Mouse (Mus musculus) midbrain, embryonic 16.5 days (tissue): ENCODE results near the gene Lhx1. TPM values are rescaled to one million over a fixed set of nuclear protein-coding genes. Genes with fewer than 3 reads are reported as not detected.

Experiments
- ATAC-seq: fragments of 200-750 bp; cut with Nextera tagmentation; 2 replicates; pipeline ENCODE4 v1.8.0; 2017; ENCODE audit warnings: moderate TSS enrichment
- H3K27ac ChIP-seq: fragments of 300-500 bp; sonication (generic); 2 replicates; pipeline ENCODE4 v1.5.1; 2014; ENCODE audit warnings: mild to moderate bottlenecking, low read length, mixed read lengths
- H3K27me3 ChIP-seq: fragments of 300-500 bp; sonication (generic); 2 replicates; pipeline ENCODE4 v1.6.1; 2014; ENCODE audit warnings: low read depth, low read length, mixed read lengths; ENCODE audit not compliant: control insufficient read depth, insufficient read depth
- H3K36me3 ChIP-seq: fragments of 300-500 bp; sonication (generic); 2 replicates; pipeline ENCODE4 v1.6.1; 2014; ENCODE audit warnings: mild to moderate bottlenecking, low read length, moderate library complexity, mixed read lengths; ENCODE audit not compliant: control insufficient read depth, insufficient read depth
- H3K4me1 ChIP-seq: fragments of 300-500 bp; sonication (generic); 2 replicates; pipeline ENCODE4 v1.6.1; 2014; ENCODE audit warnings: mild to moderate bottlenecking, low read length, mixed read lengths; ENCODE audit not compliant: control insufficient read depth, insufficient read depth
- H3K4me2 ChIP-seq: fragments of 300-500 bp; sonication (generic); 2 replicates; pipeline ENCODE4 v1.6.1; 2014; ENCODE audit warnings: mild to moderate bottlenecking, low read length, mixed read lengths
- H3K4me3 ChIP-seq: fragments of 300-500 bp; sonication (generic); 2 replicates; pipeline ENCODE4 v1.5.1; 2014; ENCODE audit warnings: low read depth, mild to moderate bottlenecking, low read length, moderate library complexity, mixed read lengths
- H3K9ac ChIP-seq: fragments of 300-500 bp; sonication (generic); 2 replicates; pipeline ENCODE4 v1.6.1; 2014; ENCODE audit warnings: low read depth, low read length, mixed read lengths
- H3K9me3 ChIP-seq: fragments of 300-500 bp; sonication (generic); replicated peaks from 2 replicates; pipeline ENCODE4 v1.6.1; 2014; ENCODE audit warnings: mild to moderate bottlenecking, low read length, mixed read lengths; ENCODE audit not compliant: control insufficient read depth, poor library complexity, severe bottlenecking
- WGBS: fragments of 180-500 bp; shearing (Covaris S2); extraction: QIAGEN DNeasy Blood & Tissue Kit; methylation state at CpG from one replicate; pipeline ENCODE4 v1.1.7; 2014; 5-methylcytosine and 5-hydroxymethylcytosine counted together
- polyA plus RNA-seq: library from polyadenylated mRNA; unstranded; fragments of >200 nt; fragmentation: Nextera tagmentation; extraction: Ambion mirVana; gene quantifications from 2 replicates; pipeline ENCODE4 v1.2.1, GENCODE M21; 2015

Gene Lhx1
- polyA plus RNA-seq, 1 experiment from 2014 or later: 25.3 TPM

DNA sequence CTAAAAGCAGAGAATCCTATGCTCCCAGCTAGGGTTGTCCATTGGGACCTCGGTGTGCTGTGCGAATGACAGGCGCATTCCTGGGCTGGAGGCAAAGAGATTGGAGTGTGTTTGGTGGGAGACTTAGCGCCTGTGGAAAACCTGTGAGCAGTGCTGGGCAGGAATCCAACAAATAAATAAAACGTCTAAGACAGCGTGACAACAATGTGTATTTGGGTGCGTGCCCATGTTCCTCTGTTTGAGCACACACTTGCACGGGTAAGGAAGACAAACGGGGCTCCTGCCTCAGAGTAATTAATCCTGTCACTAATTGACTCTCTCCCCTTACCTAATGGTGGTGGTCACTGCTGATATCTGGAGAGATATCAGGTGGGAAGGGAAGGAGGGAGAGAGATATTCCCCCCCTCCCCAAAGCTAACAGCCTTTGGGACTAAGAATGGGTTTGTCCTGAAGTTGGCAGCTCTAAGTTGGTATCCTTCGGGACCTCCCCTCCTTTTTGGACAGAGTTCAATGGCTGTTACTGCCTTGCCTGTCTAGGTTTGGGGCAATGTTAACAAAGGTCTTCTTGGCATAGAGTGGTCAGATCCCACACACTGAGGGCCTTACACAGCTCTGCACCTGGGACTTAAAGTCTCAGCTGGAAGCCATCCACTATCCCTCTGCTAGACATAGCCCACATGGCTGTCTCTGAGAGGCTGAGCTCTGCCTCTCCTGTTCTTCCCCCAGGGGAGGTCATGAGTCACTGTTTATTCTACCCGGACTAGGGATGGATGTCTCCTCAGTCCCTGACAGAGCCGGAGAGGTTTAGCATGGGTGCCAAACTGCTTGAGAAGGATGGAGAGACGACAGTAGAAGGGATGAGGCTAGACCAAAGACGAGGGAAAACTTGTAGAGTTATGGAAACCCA lies 4.7 kb upstream of the Lhx1 start:
- H3K4me2 ChIP-seq: peak overlapping the region; percentile 58
- H3K9me3 ChIP-seq: no peaks in the 10 kb centered on the region
- peaks cover 18% of the 10 kb centered on the region for H3K4me1 ChIP-seq
- no peak for ATAC-seq
- peak overlapping the region; percentile 55 for H3K4me3 ChIP-seq
- no peaks in the 10 kb centered on the region for H3K36me3 ChIP-seq
- 6% methylated on average over 14 of the region's 14 CpGs for WGBS
- H3K9ac ChIP-seq: peak overlapping the region; percentile 59; the same call in 1 of the 2 replicates
- H3K27me3 ChIP-seq: peaks cover 23% of the 10 kb centered on the region
- peak overlapping the region; percentile 76 for H3K27ac ChIP-seq

DNA sequence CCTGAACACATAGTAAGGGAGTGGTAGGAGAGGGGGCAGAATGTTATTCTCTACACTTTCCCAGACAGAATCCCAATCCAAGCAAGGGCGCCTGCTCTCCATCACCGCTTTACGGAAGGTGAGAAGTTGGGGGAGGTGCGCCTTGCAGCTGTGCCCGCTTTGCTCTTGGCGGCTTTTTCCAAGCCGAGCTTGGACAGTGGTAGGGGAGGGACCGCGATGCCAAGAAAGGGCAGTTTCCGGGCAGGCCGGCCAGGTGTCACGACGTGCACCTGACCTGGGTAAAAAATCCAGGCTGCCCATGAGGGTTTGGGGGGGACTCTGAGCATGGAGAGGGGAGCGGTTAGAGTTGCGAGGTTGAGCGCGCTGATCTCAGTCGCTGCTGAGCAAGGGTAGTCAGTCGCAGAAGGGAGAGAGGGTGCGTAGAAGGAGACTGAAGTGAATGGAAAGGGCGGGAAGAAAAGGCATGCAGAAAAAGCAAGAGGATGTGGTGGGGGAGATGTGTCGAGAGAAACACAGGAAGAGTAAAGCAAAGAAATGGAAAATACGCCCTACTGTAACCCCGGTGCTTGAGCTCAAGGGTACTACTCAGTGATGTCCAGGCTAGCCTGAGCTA lies 3.9 kb upstream of the Lhx1 start:
- peak overlapping the region; percentile 76 for H3K27ac ChIP-seq
- no peak for ATAC-seq
- no peaks in the 10 kb centered on the region for H3K9me3 ChIP-seq
- peak overlapping the region; percentile 59 for H3K9ac ChIP-seq
- peaks cover 22% of the 10 kb centered on the region for H3K4me1 ChIP-seq
- H3K4me2 ChIP-seq: peak overlapping the region; percentile 58
- peak overlapping the region; percentile 55 for H3K4me3 ChIP-seq
- WGBS: 2% methylated on average over 24 of the region's 24 CpGs
- peaks cover 23% of the 10 kb centered on the region for H3K27me3 ChIP-seq
- H3K36me3 ChIP-seq: no peaks in the 10 kb centered on the region

DNA sequence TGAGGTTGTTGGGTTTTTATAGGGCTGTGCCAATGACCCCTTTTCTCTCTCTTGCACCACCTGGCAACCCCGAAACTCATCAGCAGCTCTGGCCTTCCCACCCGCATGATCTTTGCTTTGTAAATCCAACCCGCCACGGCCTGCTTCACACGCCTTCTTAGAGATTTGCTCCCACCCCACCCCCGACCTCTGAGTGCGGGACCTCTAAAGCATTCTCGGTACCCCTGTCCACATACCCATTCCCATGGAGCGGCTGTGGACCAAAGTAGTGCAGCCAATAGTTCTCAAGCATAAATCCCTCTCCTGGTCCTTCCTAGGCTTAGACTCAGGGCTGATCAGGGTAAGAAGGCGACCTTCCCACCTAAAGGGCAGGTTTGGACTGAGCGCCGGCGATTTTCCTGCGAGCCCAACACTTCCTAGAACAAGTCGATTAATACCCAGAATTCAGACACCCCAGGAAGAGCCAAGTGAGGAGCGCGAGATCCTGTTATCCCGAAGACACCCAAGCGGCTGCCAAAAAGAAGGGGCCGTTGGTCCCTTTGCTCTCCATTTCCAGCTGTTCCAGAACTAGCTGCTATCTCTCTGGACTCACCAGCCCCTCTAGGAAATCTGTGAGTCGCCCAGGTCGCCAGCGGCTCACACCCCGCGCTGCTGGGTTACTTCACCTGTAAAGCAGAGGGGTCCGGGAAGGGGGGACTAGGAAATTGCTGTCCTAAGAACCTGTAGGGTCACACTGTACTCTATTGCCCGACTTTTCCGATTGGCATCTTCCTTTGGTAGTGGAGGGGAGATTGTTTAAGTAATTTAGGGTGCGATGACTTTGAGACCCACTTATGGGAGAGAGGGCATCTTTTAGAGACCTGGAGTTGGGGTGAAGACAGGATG lies 1.9 kb upstream of the Lhx1 start:
- Histone ChIP-seq H3K4me1 (peaks cover 19% of the 10 kb centered on the region), H3K27ac (peak overlapping the region; percentile 85), H3K36me3 (no peaks in the 10 kb centered on the region), H3K4me2 (peak overlapping the region; percentile 58), H3K27me3 (peaks cover 23% of the 10 kb centered on the region), H3K4me3 (peak overlapping the region; percentile 55), H3K9me3 (no peaks in the 10 kb centered on the region), H3K9ac (peak overlapping the region; percentile 58)
- ATAC-seq: no peak
- WGBS: 2% methylated on average over 29 of the region's 29 CpGs

DNA sequence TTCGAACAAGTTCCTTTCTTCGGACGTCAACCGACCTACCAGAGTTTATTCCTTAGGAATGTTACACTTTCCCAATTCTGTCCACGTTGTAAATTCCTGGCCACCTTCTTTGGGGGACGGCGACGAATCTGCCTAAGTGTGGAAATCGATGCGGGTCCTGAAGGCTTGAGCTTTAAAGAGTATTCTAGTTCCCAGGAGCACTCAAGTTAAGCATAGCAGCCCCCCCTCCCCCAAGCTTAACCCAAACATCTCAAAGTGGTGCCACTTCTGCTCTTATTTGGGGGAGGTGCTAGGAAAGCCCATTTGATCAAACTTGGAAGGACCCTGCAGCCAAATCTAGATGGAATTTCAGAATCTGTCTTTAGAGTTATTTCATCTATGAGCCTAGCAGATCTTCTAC lies 1.1 kb upstream of the Lhx1 start:
- 0% methylated on average over 10 of the region's 10 CpGs for WGBS
- no peaks in the 10 kb centered on the region for H3K9me3 ChIP-seq
- peak overlapping the region; percentile 55 for H3K4me3 ChIP-seq
- peaks cover 19% of the 10 kb centered on the region for H3K4me1 ChIP-seq
- H3K36me3 ChIP-seq: no peaks in the 10 kb centered on the region
- H3K4me2 ChIP-seq: peak overlapping the region; percentile 58
- ATAC-seq: no peak
- peak overlapping the region; percentile 85 for H3K27ac ChIP-seq
- peaks cover 29% of the 10 kb centered on the region for H3K27me3 ChIP-seq
- H3K9ac ChIP-seq: peak overlapping the region; percentile 58

DNA sequence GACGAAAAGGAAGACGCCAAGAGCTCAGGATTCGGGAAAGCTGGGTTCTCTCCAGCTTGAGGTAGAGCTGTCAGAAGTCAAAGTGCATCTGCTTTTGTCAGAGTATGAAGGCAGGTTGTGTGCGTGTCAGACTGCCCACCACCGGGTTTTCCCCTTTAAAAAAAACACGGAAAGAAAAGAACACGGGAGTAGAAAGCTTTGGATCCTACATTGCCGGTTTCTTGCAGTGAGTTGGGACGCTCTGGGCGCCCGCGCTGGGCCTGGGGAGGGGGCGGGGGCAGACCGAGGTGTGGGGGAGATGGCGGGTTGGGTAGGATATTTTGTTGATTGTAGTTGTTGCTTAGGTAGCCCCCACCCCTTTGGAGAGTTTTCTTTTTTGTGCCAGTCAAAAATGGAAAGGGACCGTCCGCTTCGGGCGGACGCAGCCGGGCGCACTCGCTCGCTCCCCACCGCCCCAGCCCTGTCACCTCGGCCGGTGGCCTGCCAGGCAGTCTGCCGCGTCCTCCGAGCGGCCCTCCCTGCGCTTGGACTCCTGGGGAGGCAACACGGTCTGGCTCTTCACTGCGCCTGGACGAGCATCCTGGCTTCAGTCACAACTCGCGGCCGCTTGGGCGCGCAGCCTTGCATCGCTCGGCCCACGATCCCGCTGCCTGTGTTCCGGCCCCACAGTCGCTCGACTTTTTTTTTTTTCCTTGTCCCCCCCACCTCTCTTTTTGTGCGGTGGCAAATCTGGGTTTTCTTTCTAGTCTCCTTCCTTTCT lies 644 bp downstream of the Lhx1 start:
- Histone ChIP-seq H3K4me1 (peaks cover 21% of the 10 kb centered on the region), H3K27me3 (peaks cover 28% of the 10 kb centered on the region), H3K4me2 (peak overlapping the region; percentile 58), H3K27ac (peak overlapping the region; percentile 85), H3K36me3 (no peaks in the 10 kb centered on the region), H3K9me3 (no peaks in the 10 kb centered on the region), H3K9ac (peak overlapping the region; percentile 78), H3K4me3 (peak overlapping the region; percentile 55)
- WGBS: 0% methylated on average over 47 of the region's 48 CpGs
- ATAC-seq: peak; percentile 15; the same call in 1 of the 2 replicates

GRCm38 (mm10) chr11:84523841-84524510 lies 1.4 kb downstream of the Lhx1 start:
- H3K27me3 ChIP-seq: peaks cover 30% of the 10 kb centered on the region
- no peak for ATAC-seq

DNA sequence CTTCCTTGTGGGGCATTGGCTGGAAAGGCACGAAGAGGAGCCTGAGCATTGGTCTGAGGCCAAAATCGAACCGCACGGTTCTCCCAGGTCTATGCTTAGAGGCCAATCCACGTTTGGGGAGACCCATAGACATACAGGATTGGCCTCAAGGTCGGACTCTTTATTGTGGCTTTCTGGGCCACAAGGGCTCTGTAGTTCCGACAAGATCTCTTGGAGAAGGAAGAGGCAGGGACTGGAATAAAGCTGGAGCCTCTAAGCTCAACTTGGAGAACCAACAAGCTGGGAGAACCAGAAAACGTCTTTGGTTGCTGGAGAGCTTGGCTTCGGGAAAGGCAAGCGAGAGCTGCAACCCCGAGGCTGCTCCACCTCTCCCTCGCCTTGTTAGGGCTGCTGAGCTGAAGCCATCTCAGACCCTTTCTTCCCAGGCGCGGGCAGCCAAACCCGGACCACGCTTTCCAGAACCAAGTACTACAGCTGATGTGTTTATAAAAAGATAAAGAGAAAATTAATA lies 2.0 kb downstream of the Lhx1 start:
- Histone ChIP-seq H3K36me3 (no peaks in the 10 kb centered on the region), H3K27me3 (peaks cover 32% of the 10 kb centered on the region), H3K9me3 (no peaks in the 10 kb centered on the region), H3K4me3 (peak overlapping the region; percentile 55), H3K4me2 (peak overlapping the region; percentile 58), H3K4me1 (peaks cover 15% of the 10 kb centered on the region), H3K27ac (peak overlapping the region; percentile 85), H3K9ac (peak overlapping the region; percentile 78)
- 3% methylated on average over 16 of the region's 16 CpGs for WGBS
- ATAC-seq: no peak

More at GRCm38 (mm10) chr11:84523841-84524510, 1.4 kb downstream of the Lhx1 start:
- H3K4me3 ChIP-seq: peak overlapping the region; percentile 55
- no peaks in the 10 kb centered on the region for H3K9me3 ChIP-seq
- under 1% methylated on average over 35 of the region's 35 CpGs for WGBS
- H3K36me3 ChIP-seq: no peaks in the 10 kb centered on the region
- H3K4me2 ChIP-seq: peak overlapping the region; percentile 58
- H3K9ac ChIP-seq: peak overlapping the region; percentile 78
- H3K4me1 ChIP-seq: peaks cover 15% of the 10 kb centered on the region
- H3K27ac ChIP-seq: peak overlapping the region; percentile 85
